Mouse (Mus musculus): Measurements from ENCODE around the gene Hspb7. TPM values are rescaled to one million over a fixed set of nuclear protein-coding genes. Genes with fewer than 3 reads are reported as not detected.

The Hspb7 gene
- polyA plus RNA-seq, 1 experiment from 2014 or later, result not detected

- Histone ChIP-seq H3K27ac (no peak overlapping the region), H3K4me1 (peaks cover 18% of the 10 kb centered on the region), H3K4me2 (replicated peaks) (no peak overlapping the region), H3K4me3 (no peak overlapping the region), H3K27me3 (peaks cover 13% of the 10 kb centered on the region), H3K9ac (no peak overlapping the region), H3K36me3 (no peaks in the 10 kb centered on the region), H3K9me3 (no peaks in the 10 kb centered on the region)
- no peak for ATAC-seq (ENCODE audit: insufficient number of reproducible peaks, insufficient read depth, low FRiP score, low TSS enrichment)
- 74% methylated on average over 14 of the region's 14 CpGs for WGBS
These were observed 844 bp downstream of the Hspb7 start for GRCm38 (mm10) chr4:141421423-141421822.

- no peak for ATAC-seq (ENCODE audit: insufficient number of reproducible peaks, insufficient read depth, low FRiP score, low TSS enrichment)
- no peak overlapping the region for H3K4me2 ChIP-seq (replicated peaks)
- H3K4me3 ChIP-seq, result no peak overlapping the region
- WGBS, result 79% methylated on average over 5 of the region's 5 CpGs
- peaks cover 18% of the 10 kb centered on the region for H3K4me1 ChIP-seq
- H3K9ac ChIP-seq, result no peak overlapping the region
- no peak overlapping the region for H3K27ac ChIP-seq
- no peaks in the 10 kb centered on the region for H3K9me3 ChIP-seq
- peaks cover 17% of the 10 kb centered on the region for H3K27me3 ChIP-seq
- no peaks in the 10 kb centered on the region for H3K36me3 ChIP-seq
These were observed 2.3 kb downstream of the Hspb7 start for GRCm38 (mm10) chr4:141422841-141423240.

- H3K36me3 ChIP-seq, result no peaks in the 10 kb centered on the region
- H3K4me2 ChIP-seq (replicated peaks), result no peak overlapping the region
- no peak overlapping the region for H3K27ac ChIP-seq
- ATAC-seq (ENCODE audit: insufficient number of reproducible peaks, insufficient read depth, low FRiP score, low TSS enrichment), result no peak
- H3K4me3 ChIP-seq, result no peak overlapping the region
- H3K27me3 ChIP-seq, result peaks cover 17% of the 10 kb centered on the region
- 84% methylated on average over 5 of the region's 5 CpGs for WGBS
- H3K9ac ChIP-seq, result no peak overlapping the region
- H3K4me1 ChIP-seq, result peaks cover 18% of the 10 kb centered on the region
- no peaks in the 10 kb centered on the region for H3K9me3 ChIP-seq
These were observed 2.7 kb downstream of the Hspb7 start for GRCm38 (mm10) chr4:141423288-141423687.

- H3K9ac ChIP-seq, result no peak overlapping the region
- no peaks in the 10 kb centered on the region for H3K9me3 ChIP-seq
- no peak for ATAC-seq (ENCODE audit: insufficient number of reproducible peaks, insufficient read depth, low FRiP score, low TSS enrichment)
- no peaks in the 10 kb centered on the region for H3K36me3 ChIP-seq
- H3K27me3 ChIP-seq, result peaks cover 17% of the 10 kb centered on the region
- no peak overlapping the region for H3K4me2 ChIP-seq (replicated peaks)
- H3K4me1 ChIP-seq, result peaks cover 18% of the 10 kb centered on the region
- 88% methylated on average over 13 of the region's 13 CpGs for WGBS
- no peak overlapping the region for H3K27ac ChIP-seq
- no peak overlapping the region for H3K4me3 ChIP-seq
These were observed 3.3 kb downstream of the Hspb7 start for GRCm38 (mm10) chr4:141423691-141424431.

GRCm38 (mm10) chr4:141425484-141426479 is 5.2 kb downstream of the Hspb7 start:
- peak overlapping the region; percentile 43 for H3K4me3 ChIP-seq
- peak overlapping the region; percentile 75 for H3K4me2 ChIP-seq (replicated peaks)
- peaks cover 12% of the 10 kb centered on the region; the same call in 1 of the 2 replicates for H3K4me1 ChIP-seq
- peak; percentile 83 for ATAC-seq (ENCODE audit: insufficient number of reproducible peaks, insufficient read depth, low FRiP score, low TSS enrichment)
- H3K9ac ChIP-seq, result peak overlapping the region; percentile 35
- peaks cover 17% of the 10 kb centered on the region for H3K27me3 ChIP-seq
- H3K27ac ChIP-seq, result no peak overlapping the region
- H3K36me3 ChIP-seq, result no peaks in the 10 kb centered on the region
- H3K9me3 ChIP-seq, result no peaks in the 10 kb centered on the region
- 3% methylated on average over 36 of the region's 36 CpGs for WGBS

GRCm38 (mm10) chr4:141426796-141427745 is 6.5 kb downstream of the Hspb7 start:
- Histone ChIP-seq H3K36me3 (no peaks in the 10 kb centered on the region), H3K9ac (no peak overlapping the region), H3K27me3 (peaks cover 17% of the 10 kb centered on the region), H3K4me2 (replicated peaks) (no peak overlapping the region), H3K4me3 (no peak overlapping the region), H3K9me3 (no peaks in the 10 kb centered on the region), H3K4me1 (peaks cover 12% of the 10 kb centered on the region; the same call in 1 of the 2 replicates), H3K27ac (no peak overlapping the region)
- ATAC-seq (ENCODE audit: insufficient number of reproducible peaks, insufficient read depth, low FRiP score, low TSS enrichment), result no peak
- 73% methylated on average over 10 of the region's 10 CpGs for WGBS

GRCm38 (mm10) chr4:141427921-141428320 is 7.3 kb downstream of the Hspb7 start:
- 84% methylated on average over 13 of the region's 13 CpGs for WGBS
- Histone ChIP-seq H3K4me1 (peaks cover 12% of the 10 kb centered on the region; the same call in 1 of the 2 replicates), H3K4me3 (no peak overlapping the region), H3K27ac (no peak overlapping the region), H3K9me3 (no peaks in the 10 kb centered on the region), H3K9ac (no peak overlapping the region), H3K4me2 (replicated peaks) (no peak overlapping the region), H3K36me3 (no peaks in the 10 kb centered on the region), H3K27me3 (peaks cover 17% of the 10 kb centered on the region)
- ATAC-seq (ENCODE audit: insufficient number of reproducible peaks, insufficient read depth, low FRiP score, low TSS enrichment), result no peak

- Histone ChIP-seq H3K4me2 (replicated peaks) (no peak overlapping the region), H3K27ac (no peak overlapping the region), H3K36me3 (no peaks in the 10 kb centered on the region), H3K4me3 (no peak overlapping the region), H3K4me1 (peaks cover 12% of the 10 kb centered on the region; the same call in 1 of the 2 replicates), H3K9ac (no peak overlapping the region), H3K9me3 (no peaks in the 10 kb centered on the region), H3K27me3 (peaks cover 12% of the 10 kb centered on the region)
- 79% methylated on average over 6 of the region's 6 CpGs for WGBS
- no peak for ATAC-seq (ENCODE audit: insufficient number of reproducible peaks, insufficient read depth, low FRiP score, low TSS enrichment)
These were observed 8.8 kb downstream of the Hspb7 start for GRCm38 (mm10) chr4:141429381-141429780.

- 48% methylated on average over 9 of the region's 9 CpGs for WGBS
- peaks cover 12% of the 10 kb centered on the region; the same call in 1 of the 2 replicates for H3K4me1 ChIP-seq
- H3K36me3 ChIP-seq, result no peaks in the 10 kb centered on the region
- H3K9ac ChIP-seq, result no peak overlapping the region
- H3K27ac ChIP-seq, result no peak overlapping the region
- H3K27me3 ChIP-seq, result peaks cover 8% of the 10 kb centered on the region
- H3K4me3 ChIP-seq, result no peak overlapping the region
- no peak overlapping the region for H3K4me2 ChIP-seq (replicated peaks)
- ATAC-seq (ENCODE audit: insufficient number of reproducible peaks, insufficient read depth, low FRiP score, low TSS enrichment), result no peak
- H3K9me3 ChIP-seq, result no peaks in the 10 kb centered on the region
These were observed 9.3 kb downstream of the Hspb7 start for GRCm38 (mm10) chr4:141429847-141430246.

GRCm38 (mm10) chr4:141430997-141431396 is 10.4 kb downstream of the Hspb7 start:
- Histone ChIP-seq H3K36me3 (no peaks in the 10 kb centered on the region), H3K4me2 (replicated peaks) (no peak overlapping the region), H3K9ac (no peak overlapping the region), H3K27me3 (0 out of 2 replicates have a peak, but pooled peaks cover 4% of the 10 kb centered on the region), H3K27ac (no peak overlapping the region), H3K4me3 (no peak overlapping the region), H3K4me1 (peaks cover 2% of the 10 kb centered on the region; the same call in 1 of the 2 replicates), H3K9me3 (no peaks in the 10 kb centered on the region)
- WGBS, result 49% methylated on average over 9 of the region's 9 CpGs
- ATAC-seq (ENCODE audit: insufficient number of reproducible peaks, insufficient read depth, low FRiP score, low TSS enrichment), result no peak

- Histone ChIP-seq H3K27ac (no peak overlapping the region), H3K4me2 (replicated peaks) (no peak overlapping the region), H3K4me1 (no peaks in the 10 kb centered on the region), H3K36me3 (no peaks in the 10 kb centered on the region), H3K4me3 (no peak overlapping the region), H3K9me3 (no peaks in the 10 kb centered on the region), H3K9ac (no peak overlapping the region), H3K27me3 (0 out of 2 replicates have a peak, but pooled peaks cover 2% of the 10 kb centered on the region)
- 67% methylated on average over 14 of the region's 14 CpGs for WGBS
- ATAC-seq (ENCODE audit: insufficient number of reproducible peaks, insufficient read depth, low FRiP score, low TSS enrichment), result no peak
These were observed 12.1 kb downstream of the Hspb7 start for GRCm38 (mm10) chr4:141432666-141433065.
